Mouse (Mus musculus): ENCODE results near the gene Zfp809.

Gene Zfp809

GRCm38 (mm10) chr9:22261594-22261993, 36.1 kb downstream of the Zfp809 start:
- DNase-seq (ENCODE audit: extremely low spot score, low spot score): no peak

- DNase-seq (ENCODE audit: extremely low spot score, low spot score): no peak
Measured at GRCm38 (mm10) chr9:22262611-22263010, 37.1 kb downstream of the Zfp809 start.

- no peak for DNase-seq (ENCODE audit: extremely low spot score, low spot score)
Measured at GRCm38 (mm10) chr9:22268886-22269285, 43.4 kb downstream of the Zfp809 start.

- DNase-seq (ENCODE audit: extremely low spot score, low spot score): no peak
Measured at GRCm38 (mm10) chr9:22278733-22279132, 53.2 kb downstream of the Zfp809 start.

Measured in neural tube, embryonic 10.5 days (tissue).